Mouse (Mus musculus) intestine, embryonic 15.5 days (tissue): ENCODE data around the gene Kif24. TPM values are rescaled to one million over a fixed set of nuclear protein-coding genes. Genes with fewer than 3 reads are reported as not detected.

ENCODE experiments used
- ATAC-seq: fragments of 200-750 bp; cut with Nextera tagmentation; 2 replicates; pipeline ENCODE4 v1.8.0; 2017; ENCODE audit warnings: moderate TSS enrichment, moderate library complexity
- H3K27ac ChIP-seq: fragments of 300-500 bp; sonication (generic); 2 replicates; pipeline ENCODE4 v1.5.1; 2015; ENCODE audit warnings: mild to moderate bottlenecking, inconsistent platforms
- H3K27me3 ChIP-seq: fragments of 300-500 bp; sonication (generic); replicated peaks from 2 replicates; pipeline ENCODE4 v1.6.1; 2015; ENCODE audit warnings: inconsistent platforms
- H3K36me3 ChIP-seq: fragments of 300-500 bp; sonication (generic); 2 replicates; pipeline ENCODE4 v1.6.1; 2015; ENCODE audit warnings: inconsistent platforms
- H3K4me1 ChIP-seq: fragments of 300-500 bp; sonication (generic); replicated peaks from 2 replicates; pipeline ENCODE4 v1.6.1; 2015; ENCODE audit warnings: inconsistent platforms
- H3K4me2 ChIP-seq: fragments of 300-500 bp; sonication (generic); replicated peaks from 2 replicates; pipeline ENCODE4 v1.6.1; 2015; ENCODE audit warnings: mild to moderate bottlenecking, inconsistent platforms
- H3K4me3 ChIP-seq: fragments of 300-500 bp; sonication (generic); replicated peaks from 2 replicates; pipeline ENCODE4 v1.5.1; 2015; ENCODE audit warnings: inconsistent platforms
- H3K9ac ChIP-seq: fragments of 300-500 bp; sonication (generic); 2 replicates; pipeline ENCODE4 v1.6.1; 2015; ENCODE audit warnings: inconsistent platforms
- H3K9me3 ChIP-seq: fragments of 300-500 bp; sonication (generic); 2 replicates; pipeline ENCODE4 v1.6.1; 2016; ENCODE audit warnings: inconsistent platforms
- WGBS: fragments of 180-500 bp; shearing (Covaris S2); methylation state at CpG from one replicate; pipeline ENCODE4 v1.1.7; 2015; 5-methylcytosine and 5-hydroxymethylcytosine counted together
- polyA plus RNA-seq: library from polyadenylated mRNA; unstranded; fragments of >200 nt; fragmentation: Nextera tagmentation; extraction: Ambion mirVana; gene quantifications from 2 replicates; pipeline ENCODE4 v1.2.1, GENCODE M21; 2015

Kif24 gene
- polyA plus RNA-seq, 1 experiment from 2014 or later = 5.2 TPM

DNA sequence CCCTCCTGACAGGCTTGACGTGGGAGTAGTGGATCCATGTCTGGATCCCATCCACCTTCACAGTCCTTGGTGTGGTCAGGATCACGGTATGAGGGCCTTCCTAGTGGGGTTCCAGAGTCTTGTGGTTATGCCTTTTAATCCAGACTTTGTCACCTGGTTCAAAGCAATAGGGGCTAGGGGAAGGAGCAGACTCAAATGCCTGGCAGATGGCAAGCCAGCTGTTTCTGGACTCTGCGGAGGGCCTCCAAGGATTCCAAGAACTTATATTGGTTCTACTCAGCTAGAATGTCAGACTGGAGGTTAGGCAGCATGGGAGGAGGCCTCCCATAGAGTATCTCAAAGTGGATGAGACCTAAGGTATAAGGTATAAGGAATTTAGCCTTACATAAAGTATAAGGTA lies 17.1 kb downstream of the Kif24 start:
- Histone ChIP-seq H3K27me3 (no peaks in the 10 kb centered on the region), H3K4me1 (no peaks in the 10 kb centered on the region), H3K4me2 (no peak overlapping the region), H3K4me3 (no peak overlapping the region), H3K9ac (no peak overlapping the region), H3K9me3 (no peaks in the 10 kb centered on the region), H3K36me3 (no peaks in the 10 kb centered on the region), H3K27ac (no peak overlapping the region)
- WGBS = 96% methylated on average over 3 of the region's 3 CpGs
- ATAC-seq = no peak

DNA sequence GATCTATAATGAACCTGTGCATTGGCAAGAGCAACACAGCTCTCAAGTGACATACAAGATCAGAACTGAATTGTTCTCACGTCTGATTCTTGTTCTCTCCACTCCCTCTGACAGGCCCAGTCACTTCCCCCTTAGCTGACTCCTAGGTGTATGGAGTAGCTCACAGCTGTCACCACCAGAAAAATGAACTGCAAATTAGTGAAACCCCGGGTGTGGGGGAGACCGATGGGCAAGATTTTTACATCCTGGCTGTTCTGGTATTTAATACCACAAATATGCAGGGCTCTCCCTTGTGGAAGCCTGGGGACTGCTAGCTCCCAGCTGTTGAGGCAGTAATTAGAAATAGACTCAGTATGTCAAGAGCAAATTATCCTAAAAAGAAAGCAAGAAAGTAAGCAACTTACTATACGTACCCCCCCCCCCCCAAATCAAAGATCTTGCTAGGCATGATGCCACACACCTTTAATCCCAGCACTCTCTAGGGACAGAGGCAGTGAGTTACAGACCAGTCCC lies 21.8 kb downstream of the Kif24 start:
- no peak overlapping the region for H3K9ac ChIP-seq
- no peak for ATAC-seq
- WGBS = 71% methylated on average over 4 of the region's 4 CpGs
- H3K4me3 ChIP-seq = no peak overlapping the region
- no peaks in the 10 kb centered on the region for H3K27me3 ChIP-seq
- H3K4me1 ChIP-seq = no peaks in the 10 kb centered on the region
- H3K27ac ChIP-seq = no peak overlapping the region
- H3K9me3 ChIP-seq = no peaks in the 10 kb centered on the region
- H3K4me2 ChIP-seq = no peak overlapping the region
- H3K36me3 ChIP-seq = no peaks in the 10 kb centered on the region

DNA sequence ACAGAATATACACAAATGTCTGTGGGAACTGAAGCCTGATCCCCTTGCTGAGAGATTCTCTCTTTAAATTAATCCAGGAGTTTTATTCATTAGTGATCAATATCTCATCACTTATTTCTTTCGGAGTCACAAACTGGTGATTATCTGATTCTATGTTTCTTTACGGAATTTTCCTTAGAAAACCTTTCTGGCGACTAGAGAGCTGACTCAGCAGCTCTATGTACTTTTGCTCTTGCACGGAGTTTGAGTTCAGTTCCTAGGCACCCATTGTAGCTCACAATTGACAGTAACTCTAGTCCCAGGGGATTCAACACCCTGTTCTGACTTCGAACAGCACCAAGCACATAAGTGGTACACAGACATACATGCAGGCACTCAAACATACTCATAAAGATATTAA lies 25.8 kb downstream of the Kif24 start:
- no peak for ATAC-seq
- Histone ChIP-seq H3K9ac (no peak overlapping the region), H3K9me3 (no peaks in the 10 kb centered on the region), H3K27ac (no peak overlapping the region), H3K27me3 (no peaks in the 10 kb centered on the region), H3K4me2 (no peak overlapping the region), H3K4me3 (no peak overlapping the region), H3K36me3 (no peaks in the 10 kb centered on the region), H3K4me1 (no peaks in the 10 kb centered on the region)
- 85% methylated on average over 5 of the region's 5 CpGs for WGBS

DNA sequence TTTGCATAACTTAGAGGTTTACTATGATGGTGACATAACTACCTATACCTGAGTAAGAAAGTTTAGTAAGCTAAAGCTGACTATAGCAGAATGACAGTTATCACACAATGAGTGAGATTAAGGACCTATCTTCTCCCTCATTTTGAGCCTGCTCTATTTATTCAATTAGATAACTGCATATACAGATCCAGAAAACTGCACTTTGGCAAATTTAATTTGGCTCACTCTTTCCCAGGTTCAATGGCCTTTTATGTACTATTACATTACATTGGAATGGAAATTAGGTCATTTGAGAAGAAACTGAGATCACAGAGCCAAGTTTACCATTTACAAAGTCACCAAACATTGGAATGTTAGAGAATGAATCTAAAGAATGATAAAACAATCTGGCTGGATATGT lies 47.7 kb downstream of the Kif24 start:
- Histone ChIP-seq H3K9me3 (no peaks in the 10 kb centered on the region), H3K4me3 (no peak overlapping the region), H3K4me1 (no peaks in the 10 kb centered on the region), H3K9ac (no peak overlapping the region), H3K27me3 (no peaks in the 10 kb centered on the region), H3K4me2 (no peak overlapping the region), H3K27ac (no peak overlapping the region), H3K36me3 (no peaks in the 10 kb centered on the region)
- ATAC-seq = no peak

DNA sequence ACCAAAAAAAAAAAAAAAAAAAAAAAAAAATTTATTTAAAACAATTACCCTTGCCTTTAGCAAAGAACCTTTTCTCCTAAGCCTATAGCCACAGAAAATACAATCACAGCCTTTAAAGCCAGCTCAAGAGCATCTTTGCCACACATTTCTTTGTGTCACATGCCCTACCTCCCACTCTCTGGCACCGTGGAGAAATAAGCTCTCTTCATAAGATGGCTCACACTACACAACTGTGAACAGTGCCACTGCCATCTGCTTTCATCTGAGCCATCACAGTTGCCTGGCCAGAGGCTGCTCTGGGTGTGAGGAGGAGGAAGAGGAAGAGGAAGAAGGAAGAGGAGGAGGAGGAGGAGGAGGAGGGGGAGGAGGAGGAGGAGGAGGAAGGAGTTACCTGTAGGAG lies 55.3 kb downstream of the Kif24 start:
- H3K4me2 ChIP-seq = no peak overlapping the region

DNA sequence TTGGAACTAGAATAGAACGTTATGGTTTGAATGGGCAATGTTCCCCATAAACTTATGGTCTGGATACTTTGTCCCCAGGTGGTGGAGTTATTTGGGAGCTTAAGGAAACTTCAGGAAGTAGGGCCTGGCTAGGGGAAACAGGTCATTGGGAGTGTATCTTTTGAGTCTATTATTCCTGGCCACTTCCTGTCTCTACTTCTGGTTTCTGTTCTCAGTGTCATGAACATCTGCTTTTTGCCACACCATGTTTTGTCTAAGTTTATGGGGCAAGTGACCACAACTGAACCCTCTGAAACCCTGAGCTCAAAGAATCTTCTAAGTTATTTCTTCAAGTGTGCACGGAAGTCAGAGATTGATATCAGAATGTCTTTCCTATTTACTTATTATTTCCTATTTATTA lies 57.3 kb downstream of the Kif24 start:
- 89% methylated on average over 2 of the region's 2 CpGs for WGBS
- peaks cover 2% of the 10 kb centered on the region; the same call in 1 of the 2 replicates for H3K36me3 ChIP-seq
- H3K4me1 ChIP-seq = no peaks in the 10 kb centered on the region
- no peak for ATAC-seq
- H3K27me3 ChIP-seq = no peaks in the 10 kb centered on the region
- H3K9me3 ChIP-seq = no peaks in the 10 kb centered on the region
- no peak overlapping the region for H3K4me3 ChIP-seq
- H3K9ac ChIP-seq = no peak overlapping the region
- no peak overlapping the region for H3K4me2 ChIP-seq
- H3K27ac ChIP-seq = no peak overlapping the region

More for the DNA sequence above, 55.3 kb downstream of the Kif24 start:
- Histone ChIP-seq H3K4me1 (no peaks in the 10 kb centered on the region), H3K36me3 (no peaks in the 10 kb centered on the region), H3K27me3 (no peaks in the 10 kb centered on the region), H3K4me3 (no peak overlapping the region), H3K9ac (no peak overlapping the region), H3K27ac (no peak overlapping the region), H3K9me3 (no peaks in the 10 kb centered on the region)
- 98% methylated on average over 1 of the region's 1 CpGs for WGBS
- ATAC-seq = no peak

DNA sequence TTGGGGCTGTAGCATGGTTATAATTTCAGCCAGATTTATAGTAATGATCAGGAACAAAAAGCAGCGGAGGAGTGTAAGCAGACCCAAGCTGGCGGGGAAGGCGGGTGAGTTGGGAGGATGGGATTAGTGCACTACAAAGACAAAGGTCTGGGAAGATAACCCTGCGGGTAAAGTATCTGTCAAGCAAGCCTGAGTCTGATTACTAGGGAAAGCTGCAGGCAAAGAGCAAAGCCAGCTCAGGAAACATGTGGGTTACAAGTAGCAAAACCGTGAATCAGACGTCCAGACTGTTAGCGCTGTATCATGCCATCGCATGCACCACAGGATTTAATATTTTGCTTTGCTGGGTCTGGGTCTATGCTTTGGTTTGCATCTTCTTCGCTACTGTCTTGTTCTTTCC lies 58.1 kb downstream of the Kif24 start:
- Histone ChIP-seq H3K36me3 (peaks cover 2% of the 10 kb centered on the region; the same call in 1 of the 2 replicates), H3K9me3 (no peaks in the 10 kb centered on the region), H3K4me2 (no peak overlapping the region), H3K9ac (no peak overlapping the region), H3K27ac (no peak overlapping the region), H3K4me3 (no peak overlapping the region), H3K4me1 (no peaks in the 10 kb centered on the region), H3K27me3 (no peaks in the 10 kb centered on the region)
- no peak for ATAC-seq
- WGBS = 88% methylated on average over 9 of the region's 9 CpGs

DNA sequence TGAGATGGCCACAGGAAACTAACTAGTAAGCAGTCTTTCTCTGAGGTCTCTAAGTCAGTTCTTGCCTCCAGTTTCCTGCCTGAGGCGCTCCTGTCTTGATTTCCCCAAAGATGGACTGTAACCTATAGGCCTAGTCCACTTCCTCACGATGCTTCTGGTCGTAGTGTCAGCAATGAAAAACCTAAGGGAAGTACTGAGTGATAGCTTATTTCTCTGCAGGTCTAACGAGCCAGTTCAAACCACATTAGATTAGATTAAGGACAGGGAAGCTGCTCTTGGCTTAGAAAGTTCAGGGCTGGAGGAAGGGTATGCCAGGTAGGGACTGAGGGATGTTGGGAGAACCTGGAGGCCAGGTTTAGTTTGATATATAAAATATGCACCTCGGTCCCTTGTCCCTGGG lies 63.1 kb downstream of the Kif24 start:
- H3K9me3 ChIP-seq = no peaks in the 10 kb centered on the region
- ATAC-seq = no peak
- WGBS = 89% methylated on average over 5 of the region's 5 CpGs
- no peaks in the 10 kb centered on the region for H3K4me1 ChIP-seq
- H3K36me3 ChIP-seq = peaks cover 9% of the 10 kb centered on the region; the same call in 1 of the 2 replicates
- H3K4me3 ChIP-seq = no peak overlapping the region
- H3K27me3 ChIP-seq = no peaks in the 10 kb centered on the region
- H3K27ac ChIP-seq = no peak overlapping the region
- no peak overlapping the region for H3K4me2 ChIP-seq
- H3K9ac ChIP-seq = no peak overlapping the region

DNA sequence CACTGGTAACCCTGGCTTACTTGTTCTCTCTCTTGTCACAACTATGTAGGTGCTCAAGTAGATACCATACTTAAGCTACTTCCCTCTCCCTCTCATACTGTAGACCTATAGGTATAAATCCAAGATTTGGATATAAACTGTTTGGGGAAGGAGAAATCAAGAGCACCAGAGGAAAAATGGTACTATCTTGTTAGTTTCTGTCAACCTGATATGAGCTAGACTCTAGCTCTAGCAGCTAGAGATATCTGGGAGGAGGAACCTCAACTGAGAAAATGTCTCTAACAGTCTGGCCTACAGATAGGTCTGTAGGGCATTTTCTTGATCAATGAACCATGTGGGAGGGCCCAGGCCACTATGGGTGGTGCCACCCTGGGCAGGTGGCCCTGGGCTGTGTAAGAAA lies 63.5 kb downstream of the Kif24 start:
- Histone ChIP-seq H3K4me2 (no peak overlapping the region), H3K4me3 (no peak overlapping the region), H3K9ac (no peak overlapping the region), H3K27ac (no peak overlapping the region), H3K4me1 (no peaks in the 10 kb centered on the region), H3K27me3 (no peaks in the 10 kb centered on the region), H3K36me3 (peaks cover 9% of the 10 kb centered on the region; the same call in 1 of the 2 replicates), H3K9me3 (no peaks in the 10 kb centered on the region)
- ATAC-seq = no peak

DNA sequence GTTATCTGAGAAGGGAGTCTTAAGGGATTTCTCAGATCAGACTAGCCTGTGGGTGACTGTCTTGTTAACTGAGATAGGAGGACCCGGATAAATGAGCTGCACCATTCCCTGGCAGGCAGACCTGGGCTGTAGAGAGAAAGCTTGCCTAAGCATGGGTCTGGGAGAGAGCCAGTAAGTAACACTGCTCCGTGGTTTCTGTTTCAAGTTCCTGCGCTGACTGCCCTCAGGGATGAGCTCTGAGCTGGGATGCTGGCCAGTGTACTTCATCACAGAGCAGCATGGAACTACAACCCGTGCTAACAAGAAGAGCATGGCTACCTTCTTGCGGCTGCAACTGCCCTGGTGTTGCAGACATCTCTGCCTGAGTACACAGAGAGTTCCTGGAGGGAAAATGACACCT lies 64.8 kb downstream of the Kif24 start:
- peaks cover 14% of the 10 kb centered on the region for H3K36me3 ChIP-seq
- 79% methylated on average over 5 of the region's 5 CpGs for WGBS
- no peak overlapping the region for H3K4me3 ChIP-seq
- H3K9ac ChIP-seq = no peak overlapping the region
- no peaks in the 10 kb centered on the region for H3K9me3 ChIP-seq
- no peak for ATAC-seq
- H3K27ac ChIP-seq = no peak overlapping the region
- no peaks in the 10 kb centered on the region for H3K4me1 ChIP-seq
- H3K27me3 ChIP-seq = no peaks in the 10 kb centered on the region
- H3K4me2 ChIP-seq = no peak overlapping the region

DNA sequence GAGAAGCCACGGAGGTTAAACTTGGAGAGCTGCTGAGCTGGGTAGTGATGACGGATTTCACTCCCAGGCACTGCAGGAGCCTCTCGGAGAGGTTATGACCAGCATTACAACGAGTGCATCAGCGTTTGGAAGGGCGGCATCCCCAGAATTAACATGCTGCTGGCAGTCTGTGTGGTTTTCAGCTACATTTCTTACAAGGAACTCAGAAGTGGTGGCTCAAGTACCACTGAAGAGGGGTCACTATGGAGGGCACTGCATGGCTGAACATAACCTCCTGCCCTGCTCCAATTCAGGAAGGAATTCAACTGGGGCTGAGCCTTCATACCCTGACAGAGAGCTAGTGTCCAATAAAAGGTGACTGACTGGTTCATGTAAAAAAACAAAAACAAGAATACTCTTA lies 66.3 kb downstream of the Kif24 start:
- H3K9ac ChIP-seq = no peak overlapping the region
- H3K36me3 ChIP-seq = peaks cover 25% of the 10 kb centered on the region
- no peaks in the 10 kb centered on the region for H3K9me3 ChIP-seq
- no peak overlapping the region for H3K27ac ChIP-seq
- ATAC-seq = no peak
- WGBS = 87% methylated on average over 6 of the region's 6 CpGs
- no peak overlapping the region for H3K4me3 ChIP-seq
- no peaks in the 10 kb centered on the region for H3K27me3 ChIP-seq
- no peak overlapping the region for H3K4me2 ChIP-seq
- H3K4me1 ChIP-seq = no peaks in the 10 kb centered on the region

DNA sequence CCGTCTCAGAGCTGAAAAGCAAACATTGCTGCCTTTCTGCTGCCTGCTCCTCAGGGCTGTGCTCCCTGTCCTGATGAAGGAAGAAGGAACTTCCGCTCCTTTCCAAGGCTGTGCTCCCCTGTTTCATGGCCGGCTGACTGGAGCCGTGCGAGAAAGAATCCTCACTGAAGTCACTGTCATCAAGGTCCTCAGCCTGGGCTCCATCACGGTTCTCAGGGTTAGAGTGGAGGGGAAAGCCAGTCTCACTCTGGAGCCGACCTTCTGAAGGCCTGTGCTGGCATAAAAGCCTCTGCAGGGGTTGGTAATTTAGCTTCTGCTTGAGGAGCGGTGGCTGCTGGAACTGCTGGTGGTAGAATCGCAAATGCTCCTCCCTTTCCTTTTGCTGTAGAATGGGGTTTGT lies 70.0 kb downstream of the Kif24 start:
- H3K27me3 ChIP-seq = no peaks in the 10 kb centered on the region
- H3K4me2 ChIP-seq = no peak overlapping the region
- H3K36me3 ChIP-seq = peaks cover 22% of the 10 kb centered on the region
- no peaks in the 10 kb centered on the region for H3K9me3 ChIP-seq
- no peak overlapping the region for H3K27ac ChIP-seq
- WGBS = 81% methylated on average over 9 of the region's 9 CpGs
- no peaks in the 10 kb centered on the region for H3K4me1 ChIP-seq
- H3K9ac ChIP-seq = no peak overlapping the region
- H3K4me3 ChIP-seq = no peak overlapping the region
- ATAC-seq = no peak

DNA sequence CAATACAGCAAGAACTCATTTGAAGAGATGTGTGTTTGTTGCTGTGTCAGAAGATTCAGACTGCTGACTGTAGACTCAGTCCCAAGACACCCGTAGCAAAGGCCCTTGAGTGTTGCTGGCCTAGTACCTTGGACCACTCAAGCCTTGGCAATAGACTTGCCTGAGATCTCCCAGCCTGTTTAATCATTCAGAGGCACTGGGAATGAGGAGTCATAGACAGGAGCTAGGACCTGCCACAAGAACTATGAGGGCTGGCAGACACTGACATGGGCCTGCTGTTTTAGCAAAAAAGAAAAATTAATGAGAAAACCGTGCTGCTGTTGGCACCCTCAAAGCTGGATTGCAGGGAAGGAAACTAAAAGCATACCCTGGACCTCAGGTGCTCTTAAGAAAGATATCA lies 73.7 kb downstream of the Kif24 start:
- ATAC-seq = no peak
- Histone ChIP-seq H3K4me1 (no peaks in the 10 kb centered on the region), H3K9ac (no peak overlapping the region), H3K4me2 (no peak overlapping the region), H3K36me3 (peaks cover 37% of the 10 kb centered on the region), H3K27me3 (no peaks in the 10 kb centered on the region), H3K9me3 (no peaks in the 10 kb centered on the region), H3K27ac (no peak overlapping the region), H3K4me3 (no peak overlapping the region)
- WGBS = 87% methylated on average over 2 of the region's 2 CpGs
